23 mouse cellular contexts compared by ENCODE assay signal in the genomic region with DNA sequence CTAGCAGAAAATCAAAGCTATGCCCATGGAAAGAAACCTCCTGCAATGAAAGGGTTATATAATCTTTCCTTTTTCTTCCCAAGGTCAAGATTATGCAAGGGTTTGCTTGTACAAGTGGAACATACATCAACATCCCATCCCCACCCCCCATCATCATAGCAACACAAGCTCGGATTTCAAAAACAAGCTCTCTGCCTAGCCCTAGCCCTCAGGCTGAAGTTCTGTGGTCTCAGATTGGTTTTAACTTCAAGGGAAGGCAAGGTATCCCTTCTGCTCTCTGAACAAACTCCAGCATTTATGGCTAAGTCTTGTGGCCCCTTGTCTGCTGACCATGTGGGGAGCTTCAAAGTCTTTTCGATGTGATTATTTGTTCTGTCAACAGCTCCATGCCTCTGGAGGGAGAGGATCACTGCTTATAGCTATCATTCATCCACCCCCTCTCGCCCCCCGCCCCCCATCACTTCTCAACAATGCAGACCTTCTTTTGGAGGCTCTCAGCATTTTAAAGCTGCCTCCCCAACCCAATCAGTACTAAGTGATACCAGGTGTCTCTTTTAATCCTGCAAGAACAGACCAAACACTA.
DNase-seq lines count a peak whose midpoint lies in the region; ATAC-seq and TF ChIP-seq lines count a peak whose summit lies in the region.
"Had no signal": no experiment of that assay in that cellular context is flagged by ENCODE, and none has a peak within 500 bp of the region (broad histone marks: within the 10 kb centered on the region; RNA-seq: fewer than 3 reads in every experiment).

No protein-coding gene starts in this region.

- H3K27ac ChIP-seq in lung, embryonic 14.5 days (ENCODE audit: low read depth): no peak overlapping the region
- H3K27ac ChIP-seq in embryonic facial prominence, embryonic 11.5 days (replicated peaks; ENCODE audit: low read depth, low read length): no peak overlapping the region
- H3K27ac ChIP-seq in limb, embryonic 13.5 days: no peak overlapping the region
- H3K27ac ChIP-seq in forebrain, embryonic 14.5 days (ENCODE audit: low read depth, low read length): no peak overlapping the region
- H3K27ac ChIP-seq: forebrain, embryonic 12.5 days; gastrocnemius, adult 2 months; heart, embryonic 15.5 days; hindbrain, embryonic 15.5 days; left cerebral cortex, adult 2 months; midbrain, embryonic 13.5 days had no signal

- peaks cover 4% of the 10 kb centered on the region; the same call in 1 of the 2 replicates for H3K4me1 ChIP-seq in lung, embryonic 14.5 days (ENCODE audit: insufficient read depth)
- H3K4me1 ChIP-seq in embryonic facial prominence, embryonic 11.5 days (ENCODE audit: control insufficient read depth, insufficient read depth, low read length): no peaks in the 10 kb centered on the region
- H3K4me1 ChIP-seq in limb, embryonic 13.5 days: peaks cover 4% of the 10 kb centered on the region
- H3K4me1 ChIP-seq in forebrain, embryonic 14.5 days (ENCODE audit: control insufficient read depth, insufficient read depth, low read length): no peaks in the 10 kb centered on the region
- H3K4me1 ChIP-seq: forebrain, embryonic 12.5 days; heart, embryonic 15.5 days; hindbrain, embryonic 15.5 days; midbrain, embryonic 13.5 days had no signal

- H3K4me3 ChIP-seq in lung, embryonic 14.5 days (ENCODE audit: low read depth, low read length): no peak overlapping the region
- no peak overlapping the region for H3K4me3 ChIP-seq in embryonic facial prominence, embryonic 11.5 days (ENCODE audit: low read depth, low read length)
- H3K4me3 ChIP-seq in limb, embryonic 13.5 days: no peak overlapping the region
- H3K4me3 ChIP-seq in forebrain, embryonic 14.5 days (ENCODE audit: low read depth, low read length): no peak overlapping the region
- H3K4me3 ChIP-seq: erythroblast, embryonic 14.5 days; forebrain, embryonic 12.5 days; gastrocnemius, adult 2 months; heart, embryonic 15.5 days; hindbrain, embryonic 15.5 days; left cerebral cortex, adult 2 months; midbrain, embryonic 13.5 days had no signal

- peak; percentile 15 for DNase-seq in lung, embryonic 14.5 days
- DNase-seq in lung, postnatal 25 days (ENCODE audit: low spot score): no peak
- DNase-seq in embryo, embryonic 10 days (ENCODE audit: low spot score): peak; percentile 21
- peak; percentile 65 for DNase-seq in embryonic facial prominence, embryonic 11.5 days (ENCODE audit: low spot score)
- no peak for DNase-seq in forebrain, embryonic 14.5 days (ENCODE audit: low spot score)
- DNase-seq in layer of hippocampus, postnatal 10 days (ENCODE audit: low spot score in 2 of 2): no peak
- DNase-seq: adrenal gland, adult 2 months; cerebellum, adult 11-12 months; cerebellum, postnatal 10 days; gastrocnemius, adult 2 months; heart, postnatal 36 days; kidney, adult 2 months; liver, postnatal 0 days; right cerebral cortex, postnatal 14 days had no signal

- no peaks in the 10 kb centered on the region for H3K27me3 ChIP-seq in lung, embryonic 14.5 days (ENCODE audit: insufficient read depth, low read length)
- no peaks in the 10 kb centered on the region for H3K27me3 ChIP-seq in embryonic facial prominence, embryonic 11.5 days (ENCODE audit: control insufficient read depth, insufficient read depth, low read length)
- H3K27me3 ChIP-seq in limb, embryonic 13.5 days: peaks cover 35% of the 10 kb centered on the region
- H3K27me3 ChIP-seq in forebrain, embryonic 14.5 days (replicated peaks; ENCODE audit: control insufficient read depth, insufficient read depth, low read length): no peaks in the 10 kb centered on the region
- H3K27me3 ChIP-seq: heart, embryonic 15.5 days had no signal

- H3K9ac ChIP-seq in lung, embryonic 14.5 days: no peak overlapping the region
- H3K9ac ChIP-seq in embryonic facial prominence, embryonic 11.5 days (replicated peaks; ENCODE audit: low read length): no peak overlapping the region
- no peak overlapping the region for H3K9ac ChIP-seq in limb, embryonic 13.5 days
- no peak overlapping the region for H3K9ac ChIP-seq in forebrain, embryonic 14.5 days (ENCODE audit: low read length)
- H3K9ac ChIP-seq: forebrain, embryonic 12.5 days; heart, embryonic 15.5 days; hindbrain, embryonic 15.5 days; liver, postnatal 0 days; midbrain, embryonic 13.5 days had no signal

- TF ChIP-seq CTCF in lung, embryonic 14.5 days (IDR thresholded peaks at IDR 0.05; ENCODE audit: low read depth): no peak

- ATAC-seq in lung, embryonic 14.5 days (ENCODE audit: insufficient read depth): no peak
- ATAC-seq in embryonic facial prominence, embryonic 11.5 days (replicated peaks; ENCODE audit: insufficient number of reproducible peaks, low FRiP score, low TSS enrichment, low read depth): peak; percentile 67
- 0 out of 2 replicates have a peak, but pooled peaks have one; percentile 5 for ATAC-seq in limb, embryonic 13.5 days (ENCODE audit: low FRiP score, low read depth)
- ATAC-seq in forebrain, embryonic 14.5 days: no peak
- ATAC-seq: CD4-positive, CD25-positive, alpha-beta regulatory T cell, adult 4 months; liver, postnatal 0 days; midbrain, embryonic 13.5 days had no signal

- no peaks in the 10 kb centered on the region for H3K36me3 ChIP-seq in lung, embryonic 14.5 days (ENCODE audit: insufficient read depth)
- no peaks in the 10 kb centered on the region for H3K36me3 ChIP-seq in embryonic facial prominence, embryonic 11.5 days (replicated peaks; ENCODE audit: control insufficient read depth, insufficient read depth, low read depth, low read length)
- no peaks in the 10 kb centered on the region for H3K36me3 ChIP-seq in limb, embryonic 13.5 days
- no peaks in the 10 kb centered on the region for H3K36me3 ChIP-seq in forebrain, embryonic 14.5 days (ENCODE audit: control insufficient read depth, insufficient read depth, low read length)
- H3K36me3 ChIP-seq: forebrain, embryonic 12.5 days; heart, embryonic 15.5 days; hindbrain, embryonic 15.5 days; midbrain, embryonic 13.5 days had no signal

- WGBS in lung, embryonic 14.5 days: 24% methylated on average over 4 of the region's 4 CpGs
- WGBS in embryonic facial prominence, embryonic 11.5 days: 24% methylated on average over 4 of the region's 4 CpGs
- 26% methylated on average over 4 of the region's 4 CpGs for WGBS in limb, embryonic 13.5 days
- WGBS in forebrain, embryonic 14.5 days: 79% methylated on average over 4 of the region's 4 CpGs

- no peak overlapping the region for H3K4me2 ChIP-seq in lung, embryonic 14.5 days
- no peak overlapping the region for H3K4me2 ChIP-seq in embryonic facial prominence, embryonic 11.5 days (ENCODE audit: low read depth, low read length)
- H3K4me2 ChIP-seq in limb, embryonic 13.5 days (replicated peaks): no peak overlapping the region
- H3K4me2 ChIP-seq in forebrain, embryonic 14.5 days (ENCODE audit: low read length): no peak overlapping the region
- H3K4me2 ChIP-seq: forebrain, embryonic 12.5 days; heart, embryonic 15.5 days; hindbrain, embryonic 15.5 days; liver, embryonic 11.5 days; midbrain, embryonic 13.5 days had no signal

- no peaks in the 10 kb centered on the region for H3K9me3 ChIP-seq in lung, embryonic 14.5 days (ENCODE audit: low read depth, low read length)
- H3K9me3 ChIP-seq in embryonic facial prominence, embryonic 11.5 days (replicated peaks; ENCODE audit: control insufficient read depth, low read length): no peaks in the 10 kb centered on the region
- H3K9me3 ChIP-seq in limb, embryonic 13.5 days: no peaks in the 10 kb centered on the region
- no peaks in the 10 kb centered on the region for H3K9me3 ChIP-seq in forebrain, embryonic 14.5 days (replicated peaks; ENCODE audit: control insufficient read depth, low read length)
- H3K9me3 ChIP-seq: forebrain, embryonic 12.5 days; heart, embryonic 15.5 days; hindbrain, embryonic 15.5 days; midbrain, embryonic 13.5 days had no signal

Comparison
In these comparisons a context has a peak if more than half of its experiments do, and no peak if none do; other contexts are left out.
1. DNase-seq: peak in lung, embryonic 14.5 days (single experiment), embryo, embryonic 10 days (single experiment) and embryonic facial prominence, embryonic 11.5 days (single experiment); none in lung, postnatal 25 days (single experiment), forebrain, embryonic 14.5 days (single experiment) and layer of hippocampus, postnatal 10 days (0 of 2).
2. ATAC-seq: peak in embryonic facial prominence, embryonic 11.5 days (single experiment) and limb, embryonic 13.5 days (single experiment); none in lung, embryonic 14.5 days (single experiment) and forebrain, embryonic 14.5 days (single experiment).